Mouse (Mus musculus) midbrain, embryonic 11.5 days (tissue): ENCODE measurements around the gene Bcl2. TPM values are rescaled to one million over a fixed set of nuclear protein-coding genes. Genes with fewer than 3 reads are reported as not detected.

Experiments
- ATAC-seq: fragments of 200-750 bp; cut with Nextera tagmentation; 2 replicates; pipeline ENCODE4 v1.8.0; 2017; ENCODE audit warnings: moderate TSS enrichment, moderate library complexity; ENCODE audit not compliant: low FRiP score
- DNase-seq: peaks from one replicate; pipeline ENCODE4 v3.0.0; 2015; ENCODE audit warnings: low spot score; ENCODE audit errors: missing footprints
- H3K27ac ChIP-seq: fragments of 300-500 bp; sonication (generic); 2 replicates; pipeline ENCODE4 v1.5.1; 2014; ENCODE audit warnings: low read depth, low read length
- H3K27me3 ChIP-seq: fragments of 300-500 bp; sonication (generic); 2 replicates; pipeline ENCODE4 v1.6.1; 2014; ENCODE audit warnings: mild to moderate bottlenecking, low read length, moderate library complexity, mixed read lengths; ENCODE audit not compliant: control insufficient read depth, insufficient read depth
- H3K36me3 ChIP-seq: fragments of 300-500 bp; sonication (generic); 2 replicates; pipeline ENCODE4 v1.6.1; 2014; ENCODE audit warnings: mild to moderate bottlenecking, low read length, moderate library complexity, mixed read lengths; ENCODE audit not compliant: control insufficient read depth, insufficient read depth
- H3K4me1 ChIP-seq: fragments of 300-500 bp; sonication (generic); 2 replicates; pipeline ENCODE4 v1.6.1; 2014; ENCODE audit warnings: low read length; ENCODE audit not compliant: control insufficient read depth, insufficient read depth
- H3K4me2 ChIP-seq: fragments of 300-500 bp; sonication (generic); 2 replicates; pipeline ENCODE4 v1.6.1; 2014; ENCODE audit warnings: mild to moderate bottlenecking, moderate library complexity
- H3K4me3 ChIP-seq: fragments of 300-500 bp; sonication (generic); 2 replicates; pipeline ENCODE4 v1.5.1; 2014; ENCODE audit warnings: low read depth, low read length
- H3K9ac ChIP-seq: fragments of 300-500 bp; sonication (generic); 2 replicates; pipeline ENCODE4 v1.6.1; 2014; ENCODE audit warnings: low read length
- H3K9me3 ChIP-seq: fragments of 300-500 bp; sonication (generic); 2 replicates; pipeline ENCODE4 v1.6.1; 2016; ENCODE audit warnings: low read length; ENCODE audit not compliant: control insufficient read depth
- WGBS: fragments of 180-500 bp; shearing (Covaris S2); extraction: QIAGEN DNeasy Blood & Tissue Kit; methylation state at CpG from one replicate; pipeline ENCODE4 v1.1.7; 2014; 5-methylcytosine and 5-hydroxymethylcytosine counted together
- polyA plus RNA-seq: library from polyadenylated mRNA; unstranded; fragments of >200 nt; fragmentation: Nextera tagmentation; extraction: Ambion mirVana; gene quantifications from 2 replicates; pipeline ENCODE4 v1.2.1, GENCODE M21; 2014

Gene Bcl2
- polyA plus RNA-seq, 1 experiment from 2014 or later: 6.2 TPM

GRCm38 (mm10) chr1:106627241-106627640 is 86.8 kb downstream of the Bcl2 start:
- WGBS: 75% methylated on average over 5 of the region's 5 CpGs
- no peak overlapping the region for H3K4me2 ChIP-seq
- no peak overlapping the region for H3K4me3 ChIP-seq
- H3K36me3 ChIP-seq: no peaks in the 10 kb centered on the region
- no peak overlapping the region for H3K9ac ChIP-seq
- H3K9me3 ChIP-seq: no peaks in the 10 kb centered on the region
- H3K4me1 ChIP-seq: peaks cover 17% of the 10 kb centered on the region
- DNase-seq (no peak), ATAC-seq (no peak)
- H3K27me3 ChIP-seq: no peaks in the 10 kb centered on the region
- H3K27ac ChIP-seq: no peak overlapping the region

DNA sequence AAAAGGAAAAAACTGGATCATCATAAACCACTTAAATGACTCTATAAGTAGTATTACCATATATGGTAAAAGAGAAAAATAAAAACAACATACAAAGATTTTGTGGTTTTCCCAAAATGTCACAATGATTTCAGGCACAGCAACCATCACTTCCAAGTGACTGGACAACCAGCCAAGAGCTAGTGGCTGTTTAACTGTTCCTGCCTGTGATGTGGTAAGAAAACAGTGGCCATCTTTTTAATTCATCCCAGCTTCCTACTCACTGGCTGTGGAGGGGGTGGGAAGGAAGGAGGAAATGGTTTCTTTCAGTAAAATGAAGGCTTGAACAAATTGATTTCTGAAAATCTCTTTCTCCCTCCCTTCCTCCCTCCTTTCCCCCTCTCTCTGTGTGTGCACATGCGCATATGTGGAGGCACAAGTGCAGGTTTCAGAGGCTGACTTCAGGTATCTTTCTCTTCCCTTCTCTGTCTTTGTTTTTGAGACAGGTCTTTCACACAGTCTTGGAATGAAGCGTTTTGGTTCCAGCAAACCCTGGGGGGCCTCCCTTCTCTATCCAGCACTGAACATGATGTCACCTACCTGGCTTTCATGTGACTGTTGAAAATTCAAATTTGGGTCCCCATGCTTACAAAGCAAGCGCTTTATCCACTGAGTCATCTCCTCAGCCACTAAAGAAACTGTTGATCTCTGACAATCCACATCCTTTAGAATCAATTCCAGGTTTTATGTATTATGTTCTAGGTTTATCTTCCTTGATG is 93.7 kb downstream of the Bcl2 start:
- H3K4me3 ChIP-seq: no peak overlapping the region
- ATAC-seq (no peak), DNase-seq (no peak)
- WGBS: 74% methylated on average over 3 of the region's 3 CpGs
- no peak overlapping the region for H3K4me2 ChIP-seq
- no peaks in the 10 kb centered on the region for H3K9me3 ChIP-seq
- H3K9ac ChIP-seq: no peak overlapping the region
- H3K27ac ChIP-seq: no peak overlapping the region
- H3K4me1 ChIP-seq: no peaks in the 10 kb centered on the region
- H3K36me3 ChIP-seq: no peaks in the 10 kb centered on the region
- H3K27me3 ChIP-seq: no peaks in the 10 kb centered on the region

DNA sequence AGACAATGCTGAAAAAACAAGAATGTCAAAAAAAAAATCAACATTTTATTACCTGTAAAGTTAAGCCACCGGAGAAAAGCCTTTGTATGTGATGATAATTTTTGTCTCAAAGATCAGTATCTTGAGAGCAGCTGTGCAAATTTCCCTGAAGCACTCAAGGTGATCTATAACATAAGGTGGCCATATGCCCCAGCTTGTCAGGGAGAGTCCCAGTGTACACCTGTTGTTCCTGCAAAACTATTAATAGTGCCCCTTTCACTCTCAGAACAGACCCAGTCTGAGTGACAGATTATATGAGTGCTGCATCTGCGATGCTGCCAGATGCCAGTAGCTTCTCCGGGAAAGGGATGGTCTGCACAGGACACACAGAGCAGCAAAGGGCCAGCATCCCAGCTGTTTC is 95.3 kb downstream of the Bcl2 start:
- Histone ChIP-seq H3K36me3 (no peaks in the 10 kb centered on the region), H3K9me3 (no peaks in the 10 kb centered on the region), H3K4me3 (no peak overlapping the region), H3K27ac (no peak overlapping the region), H3K4me1 (no peaks in the 10 kb centered on the region), H3K4me2 (no peak overlapping the region), H3K27me3 (no peaks in the 10 kb centered on the region), H3K9ac (no peak overlapping the region)
- ATAC-seq (no peak), DNase-seq (no peak)
- 91% methylated on average over 3 of the region's 3 CpGs for WGBS

DNA sequence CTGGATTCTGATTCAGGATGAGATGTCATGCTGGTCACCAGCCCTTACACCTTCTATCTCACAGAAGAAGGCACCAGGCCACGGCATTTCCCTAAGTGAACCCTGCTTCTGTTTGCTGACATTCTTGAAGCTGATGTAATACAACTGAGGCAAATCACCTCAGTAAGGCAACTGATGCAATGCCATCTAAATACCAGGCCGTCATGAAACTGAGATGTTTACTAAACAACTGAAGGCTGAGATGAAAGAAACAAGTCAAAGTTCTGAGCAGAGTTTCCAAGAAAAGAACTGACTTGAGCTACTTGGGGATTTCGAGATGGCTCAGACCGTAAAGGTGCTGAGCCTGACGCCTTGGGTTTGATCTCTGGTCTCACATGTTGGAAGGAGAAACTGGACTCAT is 97.1 kb downstream of the Bcl2 start:
- Histone ChIP-seq H3K4me3 (no peak overlapping the region), H3K9me3 (no peaks in the 10 kb centered on the region), H3K4me1 (no peaks in the 10 kb centered on the region), H3K9ac (no peak overlapping the region), H3K36me3 (no peaks in the 10 kb centered on the region), H3K27ac (no peak overlapping the region), H3K27me3 (no peaks in the 10 kb centered on the region), H3K4me2 (no peak overlapping the region)
- ATAC-seq: no peak
- DNase-seq: no peak
- WGBS: 87% methylated on average over 5 of the region's 5 CpGs

GRCm38 (mm10) chr1:106613371-106613770 is 100.7 kb downstream of the Bcl2 start:
- WGBS: 84% methylated on average over 5 of the region's 5 CpGs
- ATAC-seq: no peak

GRCm38 (mm10) chr1:106612166-106613031 is 101.7 kb downstream of the Bcl2 start:
- no peaks in the 10 kb centered on the region for H3K9me3 ChIP-seq
- no peak overlapping the region for H3K9ac ChIP-seq
- no peaks in the 10 kb centered on the region for H3K27me3 ChIP-seq
- H3K27ac ChIP-seq: no peak overlapping the region
- 81% methylated on average over 8 of the region's 8 CpGs for WGBS
- H3K36me3 ChIP-seq: no peaks in the 10 kb centered on the region
- H3K4me1 ChIP-seq: no peaks in the 10 kb centered on the region
- H3K4me2 ChIP-seq: no peak overlapping the region
- no peak overlapping the region for H3K4me3 ChIP-seq
- DNase-seq (no peak), ATAC-seq (no peak)

More at GRCm38 (mm10) chr1:106613371-106613770, 100.7 kb downstream of the Bcl2 start:
- Histone ChIP-seq H3K4me1 (no peaks in the 10 kb centered on the region), H3K27ac (no peak overlapping the region), H3K36me3 (no peaks in the 10 kb centered on the region), H3K4me2 (no peak overlapping the region), H3K27me3 (no peaks in the 10 kb centered on the region), H3K9me3 (no peaks in the 10 kb centered on the region), H3K9ac (no peak overlapping the region), H3K4me3 (no peak overlapping the region)
- no peak for DNase-seq

GRCm38 (mm10) chr1:106611246-106611645 is 102.8 kb downstream of the Bcl2 start:
- H3K36me3 ChIP-seq: no peaks in the 10 kb centered on the region
- no peak overlapping the region for H3K27ac ChIP-seq
- no peak for ATAC-seq

GRCm38 (mm10) chr1:106608098-106608778 is 105.8 kb downstream of the Bcl2 start:
- ATAC-seq (no peak), DNase-seq (no peak)
- Histone ChIP-seq H3K36me3 (no peaks in the 10 kb centered on the region), H3K4me3 (no peak overlapping the region), H3K9me3 (no peaks in the 10 kb centered on the region), H3K27me3 (no peaks in the 10 kb centered on the region), H3K27ac (no peak overlapping the region), H3K4me1 (peaks cover 2% of the 10 kb centered on the region; the same call in 1 of the 2 replicates), H3K4me2 (no peak overlapping the region), H3K9ac (no peak overlapping the region)
- 94% methylated on average over 4 of the region's 4 CpGs for WGBS

More at GRCm38 (mm10) chr1:106611246-106611645, 102.8 kb downstream of the Bcl2 start:
- 50% methylated on average over 6 of the region's 6 CpGs for WGBS
- Histone ChIP-seq H3K27me3 (no peaks in the 10 kb centered on the region), H3K9ac (no peak overlapping the region), H3K4me3 (no peak overlapping the region), H3K4me1 (no peaks in the 10 kb centered on the region), H3K4me2 (no peak overlapping the region), H3K9me3 (no peaks in the 10 kb centered on the region)
- no peak for DNase-seq
